Mouse (Mus musculus) R1 (cell line): ENCODE results near the gene Pdgfd.

Experiments used
- DNase-seq: peaks from one replicate; pipeline ENCODE4 v3.0.0-alpha.2; 2018; ENCODE audit warnings: low read depth, low spot score

Gene Pdgfd

DNA sequence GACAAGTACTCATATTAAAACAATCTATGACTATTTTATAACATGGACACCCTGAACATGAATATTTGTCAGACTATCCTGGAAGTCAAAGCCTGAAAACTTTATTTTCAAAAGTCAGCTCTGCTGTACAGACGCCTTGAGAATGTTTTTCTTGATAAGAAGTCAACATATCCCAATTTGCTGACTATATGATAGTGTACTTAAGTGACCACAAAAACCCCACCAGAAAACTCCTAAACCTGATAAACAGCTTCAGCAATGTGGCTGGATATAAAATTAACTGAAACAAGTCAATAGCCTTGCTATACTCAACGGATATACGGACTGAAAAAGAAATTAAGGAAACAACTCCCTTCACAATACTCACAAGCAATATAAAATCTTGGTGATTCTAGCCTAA lies 137.5 kb downstream of the Pdgfd start:
- no peak for DNase-seq

DNA sequence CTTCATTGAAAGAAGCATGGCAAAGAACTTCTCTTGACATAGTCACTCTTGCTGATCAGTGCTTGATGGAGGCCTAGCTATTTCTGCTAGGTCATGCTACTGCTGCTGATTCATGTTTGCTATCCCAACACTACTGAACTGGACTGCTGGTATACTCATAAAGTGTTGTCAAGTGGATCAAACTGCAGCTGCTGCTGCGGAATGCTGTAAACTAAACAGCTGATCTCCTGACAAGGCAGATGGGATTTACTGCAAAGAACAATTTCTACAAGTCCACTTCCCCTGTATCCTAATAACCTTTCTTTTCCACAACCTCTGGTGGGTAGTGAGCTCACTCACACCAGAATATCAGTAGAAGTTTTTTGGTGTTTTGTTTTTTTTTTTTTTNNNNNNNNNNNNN lies 148.7 kb downstream of the Pdgfd start:
- no peak for DNase-seq

DNA sequence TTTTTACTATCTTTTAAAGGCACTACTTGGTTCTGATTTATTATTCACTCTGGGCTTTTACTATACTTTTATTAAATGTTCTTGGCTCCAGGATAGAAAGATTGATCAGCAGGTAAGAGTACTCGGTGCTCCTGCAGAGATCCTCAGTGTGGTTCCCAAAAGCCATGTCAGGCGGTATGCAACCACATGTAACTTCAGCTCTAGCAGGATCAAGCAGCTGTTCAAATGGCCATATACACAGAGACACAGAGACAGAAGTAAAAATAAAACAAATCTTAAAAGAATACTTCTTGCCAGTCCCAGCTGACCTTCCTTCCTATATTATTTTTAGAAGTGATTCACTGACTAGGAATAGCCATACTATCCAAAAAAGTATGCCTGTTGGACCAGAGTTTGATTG lies 157.0 kb downstream of the Pdgfd start:
- no peak for DNase-seq

DNA sequence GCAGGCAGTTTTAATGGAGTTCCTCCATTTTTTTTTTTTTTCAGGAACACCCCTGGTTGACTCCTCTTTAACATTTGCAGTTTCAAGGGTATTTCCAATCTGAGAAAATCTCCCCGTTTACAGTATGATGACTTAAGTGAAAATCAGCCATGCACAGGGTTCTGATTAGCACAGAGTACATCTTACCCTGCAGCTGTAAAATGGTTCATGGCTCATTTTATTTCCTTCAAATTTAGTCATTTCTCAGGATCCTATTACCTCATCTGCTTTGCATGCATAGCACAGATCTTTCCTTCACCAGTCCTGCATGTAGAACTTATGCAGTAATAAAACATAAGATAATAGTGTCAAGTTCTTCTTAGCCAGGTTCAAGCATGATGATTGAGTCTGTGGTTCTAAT lies 165.1 kb downstream of the Pdgfd start:
- DNase-seq = no peak

DNA sequence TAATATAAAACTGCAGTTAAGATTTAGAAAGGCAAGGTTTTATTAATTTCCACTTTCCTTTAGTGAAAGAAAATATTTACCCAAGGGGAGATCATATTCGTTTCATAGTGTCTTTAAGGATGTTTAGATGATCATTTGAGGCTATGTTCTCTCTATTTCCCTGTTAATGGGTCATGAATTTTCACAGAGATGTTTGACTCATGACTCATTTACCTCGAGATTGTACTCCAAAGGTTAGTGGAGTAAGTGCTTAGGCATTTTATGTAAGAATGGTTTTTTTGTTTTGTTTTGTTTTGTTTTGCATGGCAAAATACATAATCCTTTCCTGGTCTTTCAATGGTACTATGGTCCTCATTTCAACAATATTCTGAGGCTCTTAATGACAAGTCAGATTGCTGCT lies 167.9 kb downstream of the Pdgfd start:
- no peak for DNase-seq

DNA sequence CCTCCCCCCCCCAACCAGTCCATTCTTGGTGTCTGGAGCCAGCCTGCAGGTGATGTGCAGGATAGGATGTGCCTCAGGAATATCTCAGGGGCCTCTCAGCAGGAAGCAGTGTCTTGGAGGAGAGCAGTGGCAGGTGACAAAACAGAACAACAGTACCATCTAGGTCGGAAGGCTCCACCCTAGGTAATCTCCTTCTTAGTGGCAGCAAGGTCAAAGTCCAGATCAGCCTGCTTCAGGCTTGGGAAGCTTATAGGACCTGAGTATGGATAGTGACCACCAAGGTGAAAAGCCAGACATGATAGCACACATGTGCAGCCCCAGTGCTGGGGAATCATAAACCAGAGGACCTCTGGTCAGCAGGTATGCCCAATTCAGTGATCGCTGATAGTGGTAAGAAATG lies 169.5 kb downstream of the Pdgfd start:
- no peak for DNase-seq

DNA sequence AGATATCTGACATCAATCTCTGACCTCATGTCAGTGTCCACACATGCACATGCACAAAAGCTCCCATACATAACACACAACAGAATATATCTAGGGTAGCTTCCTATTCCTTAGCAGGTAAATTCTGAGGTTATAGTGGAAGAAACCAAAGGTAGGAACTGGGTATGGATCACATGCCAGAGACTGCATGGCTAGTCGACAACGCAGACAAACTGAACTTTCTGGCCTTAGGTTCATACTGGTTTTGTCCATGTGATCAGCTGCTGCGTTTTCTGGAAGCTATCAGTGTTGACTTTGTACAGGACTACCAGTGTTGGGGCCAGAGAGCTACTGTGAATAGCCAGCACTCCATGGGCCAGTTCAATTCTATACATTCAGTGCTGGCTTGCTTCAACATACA lies 170.0 kb downstream of the Pdgfd start:
- no peak for DNase-seq

DNA sequence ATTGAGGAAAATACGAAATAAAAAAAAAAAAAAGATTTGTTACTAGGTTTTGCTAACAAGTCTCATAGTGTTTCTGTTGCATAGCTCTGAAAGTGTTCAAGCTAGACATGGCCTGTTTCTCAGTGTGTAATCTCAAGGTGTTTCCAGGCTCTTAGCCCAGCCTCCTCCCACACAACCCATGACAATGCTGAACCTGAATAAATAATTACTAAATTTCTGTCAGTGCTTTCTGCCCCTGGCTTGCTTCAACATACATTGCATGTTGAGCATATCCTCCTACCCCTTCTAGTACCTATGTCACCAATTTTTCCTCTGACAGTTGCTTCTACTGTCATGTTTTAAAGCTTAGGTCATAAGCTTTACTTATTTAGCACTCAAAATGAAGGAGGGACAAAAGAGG lies 171.0 kb downstream of the Pdgfd start:
- no peak for DNase-seq

DNA sequence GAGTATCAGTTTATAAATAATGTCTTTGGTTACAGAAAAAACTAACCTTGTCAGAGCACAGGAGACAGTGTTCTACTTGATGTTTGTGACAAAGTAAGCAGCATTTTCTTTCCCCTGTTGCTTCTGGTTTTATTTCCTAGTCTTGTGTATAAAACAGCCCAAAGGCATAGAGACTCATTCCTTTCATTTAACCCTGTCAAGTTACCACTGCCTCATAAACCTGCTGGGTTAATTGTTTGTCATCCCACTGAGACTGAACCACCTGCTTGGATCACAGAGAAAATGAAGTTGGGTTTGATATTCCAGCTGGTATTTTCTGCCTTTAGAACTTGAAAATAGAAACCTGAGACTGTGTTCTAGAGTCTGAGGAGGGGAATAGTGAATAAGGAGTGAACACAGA lies 172.4 kb downstream of the Pdgfd start:
- no peak for DNase-seq

DNA sequence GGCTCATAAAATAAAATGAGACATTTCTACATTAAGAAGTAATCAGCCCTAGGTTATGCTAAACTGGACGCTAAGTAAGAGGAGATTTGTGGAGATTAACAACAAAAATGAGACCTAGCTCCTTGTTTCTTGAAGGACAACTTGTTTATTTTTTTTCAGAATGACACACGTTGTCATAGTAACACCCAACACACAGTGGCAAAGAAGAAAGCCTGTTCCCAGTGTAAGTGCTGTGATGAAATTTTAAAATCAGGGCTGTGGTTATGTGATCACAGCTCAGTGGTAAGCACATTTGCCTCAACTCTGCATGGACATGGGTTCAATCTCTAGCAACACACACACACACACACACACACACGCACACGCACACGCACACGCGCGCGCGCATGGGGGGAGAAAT lies 174.5 kb downstream of the Pdgfd start:
- peak; percentile 6 for DNase-seq

DNA sequence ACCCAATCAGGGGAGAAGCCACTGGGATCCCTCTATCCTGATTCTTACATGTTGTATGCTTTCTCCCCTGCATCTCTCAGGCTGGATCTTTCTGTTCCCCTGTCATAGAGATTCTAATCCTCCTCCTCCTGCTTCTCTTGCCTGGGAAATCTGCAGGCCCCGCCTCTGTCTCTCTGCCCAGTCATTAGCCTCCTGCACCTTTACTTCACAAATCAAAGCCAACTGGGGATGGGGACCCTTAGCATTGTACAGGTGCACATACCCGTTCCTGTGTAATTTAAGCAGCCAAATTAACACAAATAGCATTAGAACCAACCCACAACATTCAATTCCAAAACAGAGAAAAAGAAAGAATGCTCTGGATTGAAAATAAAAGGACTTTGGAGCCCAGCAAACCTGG lies 176.1 kb downstream of the Pdgfd start:
- no peak for DNase-seq

DNA sequence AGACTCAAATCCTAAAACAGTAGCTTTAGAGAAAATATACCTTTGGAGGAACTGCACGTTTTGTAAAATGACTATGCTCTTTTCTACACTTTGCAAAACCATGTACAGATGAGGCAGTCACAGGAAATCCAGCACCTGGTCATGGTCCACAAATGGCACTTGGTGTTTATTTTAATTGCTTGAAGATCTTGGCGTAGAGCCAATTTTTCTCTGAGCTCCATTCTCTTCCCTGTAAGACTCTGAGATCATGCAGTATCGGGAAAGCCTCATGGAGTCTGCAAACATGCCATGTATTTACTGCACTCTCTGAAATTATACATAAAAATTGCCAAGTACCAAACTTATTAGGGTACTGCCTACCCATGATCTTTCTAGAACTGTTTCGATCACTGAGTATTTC lies 176.5 kb downstream of the Pdgfd start:
- DNase-seq = no peak

DNA sequence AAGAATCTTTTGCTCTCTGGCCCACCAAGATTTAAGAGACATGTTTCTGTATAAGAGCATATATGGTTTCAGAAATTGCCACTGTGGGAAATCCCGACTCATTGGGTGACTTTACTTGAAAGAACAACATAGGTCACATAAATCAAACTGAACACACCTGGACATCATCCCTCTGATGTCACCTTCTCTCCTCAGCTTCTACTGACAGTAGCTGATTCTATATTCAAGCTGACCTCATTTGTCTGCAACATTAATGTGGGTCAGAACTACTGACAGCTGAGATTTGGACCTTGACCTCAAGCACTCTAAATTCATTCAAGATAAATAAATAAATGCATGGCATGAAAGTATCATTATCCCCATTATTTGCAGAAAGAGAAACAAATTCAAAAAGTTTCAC lies 177.0 kb downstream of the Pdgfd start:
- DNase-seq = no peak

DNA sequence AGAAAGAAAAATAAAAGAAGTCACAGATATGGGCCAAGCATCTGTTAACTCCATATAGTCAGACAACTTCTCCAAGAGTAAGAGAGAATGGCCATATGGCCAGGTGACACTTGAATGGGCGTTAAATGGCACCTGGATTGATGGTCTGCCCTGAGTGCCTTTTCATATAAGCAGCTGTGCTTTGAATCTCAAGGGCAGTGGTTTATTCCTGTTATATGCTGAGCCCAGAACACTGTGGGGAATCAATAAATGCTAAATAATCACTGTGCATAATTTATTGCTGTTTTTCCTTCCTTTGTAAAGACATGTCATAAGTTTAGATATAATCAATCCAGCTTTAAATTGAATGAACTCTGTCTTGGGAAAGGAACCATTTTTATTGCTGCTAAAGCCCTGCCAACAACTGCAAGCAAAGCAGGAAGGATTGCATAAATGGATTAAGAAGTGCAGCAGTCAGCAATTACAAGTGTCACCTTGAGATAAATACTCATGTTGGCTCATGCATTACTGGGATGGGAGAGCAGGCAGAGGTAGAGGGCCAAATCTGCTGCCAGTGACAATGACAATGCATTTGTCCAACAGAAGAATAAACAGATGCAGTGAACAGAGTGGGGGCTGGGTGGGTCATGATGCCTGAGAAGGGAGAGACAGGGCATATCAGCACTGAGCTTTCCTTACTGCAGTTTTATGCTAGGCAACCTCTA lies 185.0 kb downstream of the Pdgfd start:
- DNase-seq = no peak

DNA sequence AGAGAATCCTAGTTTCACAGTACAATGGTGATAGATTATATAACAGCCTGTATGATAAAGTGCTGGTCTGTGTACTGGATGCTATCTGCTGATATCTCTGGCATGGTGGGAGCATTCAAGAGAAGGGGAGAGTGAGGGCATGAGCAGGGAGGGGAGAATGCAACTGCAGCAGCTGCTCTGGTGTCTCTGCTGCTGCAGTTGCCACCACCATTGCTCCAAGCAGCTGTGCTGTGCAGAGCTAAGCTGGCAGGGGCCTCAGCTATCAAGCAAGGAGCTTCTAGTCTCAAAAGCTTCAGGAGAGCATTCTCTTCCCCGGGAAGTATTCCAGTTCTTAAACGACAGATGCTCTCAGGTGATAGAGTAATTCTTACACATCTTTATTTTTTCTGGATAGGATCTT lies 192.4 kb downstream of the Pdgfd start:
- no peak for DNase-seq

DNA sequence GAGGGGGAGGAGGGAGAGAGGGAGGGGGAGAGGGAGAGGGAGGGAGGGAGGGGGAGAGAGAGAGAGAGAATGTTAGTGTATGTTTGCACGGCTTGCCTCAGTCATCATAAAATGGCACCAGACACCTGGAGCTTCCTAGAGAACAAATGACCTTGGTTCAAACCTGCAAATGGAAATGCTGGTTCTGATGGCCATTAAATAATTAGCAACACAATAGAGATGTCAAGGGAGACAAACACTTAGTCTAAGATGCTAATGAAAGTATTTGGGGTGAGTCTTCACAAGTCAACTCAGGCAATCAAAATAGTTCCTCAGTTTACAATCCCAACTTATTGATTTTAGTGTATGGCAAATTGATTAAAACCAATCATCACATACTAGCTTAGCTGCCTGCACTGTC lies 198.2 kb downstream of the Pdgfd start:
- peak; percentile 82 for DNase-seq

DNA sequence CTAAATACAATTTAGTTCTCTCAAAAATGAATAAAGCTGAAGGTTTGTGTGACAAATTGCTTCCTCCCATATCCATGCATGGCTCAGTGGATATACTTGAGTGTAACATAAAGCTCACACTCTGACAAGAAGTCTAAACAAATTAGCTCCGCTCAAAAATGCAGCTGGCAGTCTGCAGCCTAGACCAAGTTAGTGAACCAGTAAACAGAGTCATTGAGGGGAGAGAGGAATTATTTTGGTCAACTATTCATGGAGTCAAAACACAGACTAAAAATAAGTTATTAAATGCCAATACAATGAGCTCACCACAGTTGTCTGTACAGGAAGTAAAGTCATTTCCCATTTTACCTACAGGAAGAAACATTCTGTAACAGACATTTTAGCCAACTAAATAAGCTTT lies 233.4 kb downstream of the Pdgfd start:
- DNase-seq = no peak

DNA sequence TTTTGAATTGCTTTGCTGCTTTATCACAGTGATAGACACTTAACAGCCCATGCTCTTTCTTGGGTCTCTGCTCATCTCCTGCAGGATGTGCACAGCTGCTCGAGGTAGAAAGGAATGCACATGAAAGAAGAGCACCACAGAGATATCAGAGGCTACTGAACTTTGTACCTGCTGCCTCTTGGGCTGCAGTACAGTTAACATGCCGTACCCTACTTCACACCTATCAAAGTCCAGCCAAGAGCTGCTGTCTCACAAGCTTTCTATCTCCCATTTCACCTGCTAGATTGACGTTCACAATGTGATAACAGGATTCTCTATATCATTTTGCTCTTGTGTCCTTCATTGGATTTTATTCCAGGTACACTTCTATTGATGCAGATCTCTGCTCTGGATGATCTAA lies 238.2 kb downstream of the Pdgfd start:
- DNase-seq = no peak

DNA sequence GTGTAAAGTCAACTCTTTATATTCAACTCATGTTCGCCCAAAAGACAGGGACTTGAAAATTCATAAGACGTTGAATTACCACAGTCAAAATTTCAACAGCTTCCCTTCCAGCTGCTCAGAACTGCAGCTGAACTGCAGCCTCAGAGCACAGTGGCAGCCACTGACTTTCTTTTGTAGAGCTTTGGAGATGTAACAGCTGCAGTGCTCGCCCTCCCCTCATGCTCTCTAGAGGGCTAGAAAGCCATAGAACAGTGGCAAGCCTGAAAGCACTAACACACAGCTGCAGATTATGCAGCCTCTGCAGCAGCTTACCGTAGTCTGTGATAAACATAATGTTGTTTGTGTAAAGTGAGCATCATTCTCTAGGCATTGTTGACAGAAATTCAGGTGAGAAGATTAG lies 239.6 kb downstream of the Pdgfd start:
- DNase-seq = no peak

DNA sequence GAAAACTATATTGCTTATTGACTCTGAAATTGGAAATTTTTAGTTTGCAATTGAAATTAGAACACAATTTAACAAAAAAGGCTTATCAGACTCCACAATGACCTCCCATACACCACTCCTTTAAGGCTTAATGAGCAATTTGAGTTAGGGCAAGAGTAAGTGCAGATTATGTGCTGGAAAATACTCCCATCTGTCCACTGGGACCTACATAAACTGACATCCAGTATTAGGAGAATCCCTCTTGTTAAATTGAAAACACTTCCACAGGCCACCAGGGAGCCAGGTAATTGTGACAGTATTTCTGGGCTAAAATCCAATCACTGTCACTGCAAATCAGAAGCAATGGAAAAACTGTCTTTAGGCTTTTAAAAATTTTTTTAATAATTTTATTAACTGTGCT lies 256.2 kb downstream of the Pdgfd start:
- no peak for DNase-seq
